In the genomic region with DNA sequence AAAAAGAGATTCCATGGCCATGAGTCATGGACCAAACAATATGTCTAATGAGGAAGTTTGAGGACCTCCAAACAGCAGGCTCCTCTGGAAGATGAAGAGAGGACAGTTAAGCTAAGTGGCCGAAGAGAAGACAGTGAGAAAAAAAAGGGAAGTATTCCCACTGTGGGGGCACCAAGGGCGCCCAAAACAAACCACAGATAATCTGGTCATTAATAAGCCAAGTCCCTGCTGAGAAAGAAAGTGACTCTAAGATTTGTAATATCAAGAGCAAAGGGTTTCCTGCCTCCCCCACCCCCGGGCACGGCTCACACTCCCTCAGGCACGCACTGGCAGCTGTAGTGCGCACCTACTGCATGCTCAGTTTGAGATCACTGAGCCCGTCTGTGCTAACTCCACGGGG, we compare ENCODE assay signal across 42 mouse cellular contexts. TPM values are rescaled to one million over a fixed set of nuclear protein-coding genes. Genes with fewer than 3 reads are reported as not detected.
"Had no signal": no experiment of that assay in that cellular context is flagged by ENCODE, and none has a peak within 500 bp of the region (broad histone marks: within the 10 kb centered on the region; RNA-seq: fewer than 3 reads in every experiment).

No protein-coding gene starts in this region.

- H3K9me3 ChIP-seq: heart, embryonic 10.5 days; heart, embryonic 13.5 days; heart, embryonic 15.5 days; hindbrain, embryonic 10.5 days; hindbrain, embryonic 12.5 days; intestine, embryonic 15.5 days; kidney, embryonic 15.5 days; limb, embryonic 10.5 days; limb, embryonic 12.5 days; liver, embryonic 13.5 days; liver, embryonic 15.5 days had no signal

- H3K9ac ChIP-seq: heart, embryonic 13.5 days; heart, embryonic 15.5 days; hindbrain, embryonic 12.5 days; hindbrain, embryonic 14.5 days; intestine, embryonic 15.5 days; kidney, embryonic 15.5 days; limb, embryonic 12.5 days; liver, embryonic 13.5 days; liver, embryonic 15.5 days had no signal

- H3K4me1 ChIP-seq: heart, embryonic 10.5 days; heart, embryonic 13.5 days; heart, embryonic 15.5 days; hindbrain, embryonic 10.5 days; hindbrain, embryonic 12.5 days; intestine, embryonic 15.5 days; kidney, embryonic 15.5 days; limb, embryonic 10.5 days; limb, embryonic 12.5 days; liver, embryonic 13.5 days; liver, embryonic 15.5 days had no signal

- H3K4me2 ChIP-seq: heart, embryonic 13.5 days; heart, embryonic 15.5 days; hindbrain, embryonic 12.5 days; hindbrain, embryonic 14.5 days; intestine, embryonic 15.5 days; kidney, embryonic 15.5 days; limb, embryonic 12.5 days; liver, embryonic 11.5 days; liver, embryonic 13.5 days; liver, embryonic 15.5 days had no signal

- H3K27ac ChIP-seq: gastrocnemius, adult 2 months; heart, embryonic 10.5 days; heart, embryonic 13.5 days; heart, embryonic 15.5 days; hindbrain, embryonic 10.5 days; hindbrain, embryonic 12.5 days; hindbrain, embryonic 14.5 days; intestine, embryonic 15.5 days; kidney, embryonic 15.5 days; kidney, postnatal 0 days; limb, embryonic 10.5 days; limb, embryonic 12.5 days; liver, embryonic 13.5 days; liver, embryonic 15.5 days had no signal

- H3K4me3 ChIP-seq: gastrocnemius, adult 2 months; heart, embryonic 10.5 days; heart, embryonic 13.5 days; heart, embryonic 15.5 days; hindbrain, embryonic 10.5 days; hindbrain, embryonic 12.5 days; intestine, embryonic 15.5 days; kidney, embryonic 15.5 days; limb, embryonic 10.5 days; limb, embryonic 12.5 days; liver, embryonic 13.5 days; liver, embryonic 15.5 days had no signal

- H3K27me3 ChIP-seq: heart, embryonic 13.5 days; heart, embryonic 15.5 days; hindbrain, embryonic 12.5 days; intestine, embryonic 15.5 days; kidney, embryonic 15.5 days; limb, embryonic 12.5 days; liver, embryonic 13.5 days; liver, embryonic 15.5 days had no signal

- ATAC-seq: hindbrain, embryonic 16.5 days; inflammation-experienced regulatory T-cells, adult 6 months; intestine, embryonic 15.5 days; intestine, postnatal 0 days had no signal

- H3K36me3 ChIP-seq: heart, embryonic 10.5 days; heart, embryonic 13.5 days; heart, embryonic 15.5 days; hindbrain, embryonic 10.5 days; hindbrain, embryonic 12.5 days; intestine, embryonic 15.5 days; kidney, embryonic 15.5 days; limb, embryonic 10.5 days; limb, embryonic 12.5 days; liver, embryonic 13.5 days; liver, embryonic 15.5 days had no signal

- DNase-seq: gastrocnemius, adult 2 months; gastrocnemius, postnatal 10 days; gastrocnemius, postnatal 25 days; heart, postnatal 14 days; heart, postnatal 4 days; kidney, adult 18-20 months; kidney, adult 9 months; kidney, postnatal 14 days; kidney, postnatal 36 days; layer of hippocampus, adult 9-11 months; layer of hippocampus, postnatal 36 days; liver; liver, embryonic 13.5 days had no signal

RNA-seq across cellular contexts. Expression of a gene that starts 7.7 kb away (rescaled TPM):
- total RNA-seq: gastrocnemius, adult 2 months; gastrocnemius, postnatal 10 days; gastrocnemius, postnatal 25 days; gastrocnemius, postnatal 4 days; heart, adult 18-20 months; heart, adult 8-10 months; heart, postnatal 14 days; heart, postnatal 4 days; layer of hippocampus, adult 18-20 months; layer of hippocampus, adult 8-10 months; layer of hippocampus, postnatal 14 days; layer of hippocampus, postnatal 36 days; left cerebral cortex, adult 18-20 months; left cerebral cortex, adult 8-10 months; left cerebral cortex, postnatal 14 days; left cerebral cortex, postnatal 36 days had no signal
- polyA plus RNA-seq: heart, embryonic 10.5 days; heart, embryonic 13.5 days; heart, embryonic 15.5 days; heart, postnatal 0 days; hindbrain, embryonic 10.5 days; hindbrain, embryonic 12.5 days; hindbrain, embryonic 16.5 days; inflammation-experienced regulatory T-cells, adult 6 months; intestine, embryonic 15.5 days; intestine, postnatal 0 days; kidney, embryonic 15.5 days; kidney, postnatal 0 days; large intestine, adult 2 months; limb, embryonic 10.5 days; limb, embryonic 12.5 days; limb, embryonic 14.5 days; liver, embryonic 11.5 days; liver, embryonic 15.5 days had no signal

RNA-seq across cellular contexts. Expression of a gene that starts 13.2 kb away (rescaled TPM):
- total RNA-seq: gastrocnemius, adult 2 months; gastrocnemius, postnatal 10 days; gastrocnemius, postnatal 25 days; gastrocnemius, postnatal 4 days; heart, adult 18-20 months; heart, adult 8-10 months; heart, postnatal 14 days; heart, postnatal 4 days; layer of hippocampus, adult 18-20 months; layer of hippocampus, adult 8-10 months; layer of hippocampus, postnatal 14 days; layer of hippocampus, postnatal 36 days; left cerebral cortex, adult 18-20 months; left cerebral cortex, adult 8-10 months; left cerebral cortex, postnatal 14 days; left cerebral cortex, postnatal 36 days had no signal
- polyA plus RNA-seq: heart, embryonic 10.5 days; heart, embryonic 13.5 days; heart, embryonic 15.5 days; heart, postnatal 0 days; hindbrain, embryonic 10.5 days; hindbrain, embryonic 12.5 days; hindbrain, embryonic 16.5 days; inflammation-experienced regulatory T-cells, adult 6 months; intestine, embryonic 15.5 days; intestine, postnatal 0 days; kidney, embryonic 15.5 days; kidney, postnatal 0 days; large intestine, adult 2 months; limb, embryonic 10.5 days; limb, embryonic 12.5 days; limb, embryonic 14.5 days; liver, embryonic 11.5 days; liver, embryonic 15.5 days had no signal

RNA-seq across cellular contexts. Expression of a gene that starts 18.6 kb away (rescaled TPM):
- total RNA-seq: gastrocnemius, adult 2 months; gastrocnemius, postnatal 10 days; gastrocnemius, postnatal 25 days; gastrocnemius, postnatal 4 days; heart, adult 18-20 months; heart, adult 8-10 months; heart, postnatal 14 days; heart, postnatal 4 days; layer of hippocampus, adult 8-10 months; layer of hippocampus, postnatal 14 days; layer of hippocampus, postnatal 36 days; left cerebral cortex, adult 18-20 months; left cerebral cortex, adult 8-10 months; left cerebral cortex, postnatal 14 days; left cerebral cortex, postnatal 36 days had no signal
- polyA plus RNA-seq: hindbrain, embryonic 12.5 days; hindbrain, embryonic 14.5 days; inflammation-experienced regulatory T-cells, adult 6 months; intestine, embryonic 15.5 days; intestine, postnatal 0 days; limb, embryonic 10.5 days; limb, embryonic 12.5 days; limb, embryonic 14.5 days; liver, embryonic 11.5 days; liver, embryonic 13.5 days; liver, embryonic 15.5 days had no signal

RNA-seq across cellular contexts. Expression of a gene that starts 24.0 kb away (rescaled TPM):
- total RNA-seq: gastrocnemius, adult 2 months; gastrocnemius, postnatal 10 days; gastrocnemius, postnatal 25 days; gastrocnemius, postnatal 4 days; heart, adult 18-20 months; heart, adult 8-10 months; heart, postnatal 14 days; heart, postnatal 4 days; layer of hippocampus, adult 18-20 months; layer of hippocampus, adult 8-10 months; layer of hippocampus, postnatal 14 days; layer of hippocampus, postnatal 36 days; left cerebral cortex, adult 18-20 months; left cerebral cortex, adult 8-10 months; left cerebral cortex, postnatal 14 days; left cerebral cortex, postnatal 36 days had no signal
- polyA plus RNA-seq: heart, embryonic 10.5 days; heart, embryonic 13.5 days; heart, embryonic 15.5 days; heart, postnatal 0 days; hindbrain, embryonic 10.5 days; hindbrain, embryonic 12.5 days; hindbrain, embryonic 14.5 days; hindbrain, embryonic 16.5 days; inflammation-experienced regulatory T-cells, adult 6 months; intestine, embryonic 15.5 days; intestine, postnatal 0 days; kidney, embryonic 15.5 days; kidney, postnatal 0 days; large intestine, adult 2 months; limb, embryonic 10.5 days; limb, embryonic 12.5 days; limb, embryonic 14.5 days; liver, embryonic 11.5 days; liver, embryonic 13.5 days; liver, embryonic 15.5 days had no signal

RNA-seq across cellular contexts. Expression of a gene that starts 24.2 kb away (rescaled TPM):
- total RNA-seq: gastrocnemius, adult 2 months; gastrocnemius, postnatal 10 days; gastrocnemius, postnatal 25 days; gastrocnemius, postnatal 4 days; heart, adult 18-20 months; heart, adult 8-10 months; heart, postnatal 14 days; heart, postnatal 4 days; layer of hippocampus, adult 18-20 months; layer of hippocampus, adult 8-10 months; layer of hippocampus, postnatal 14 days; layer of hippocampus, postnatal 36 days; left cerebral cortex, adult 18-20 months; left cerebral cortex, adult 8-10 months; left cerebral cortex, postnatal 14 days; left cerebral cortex, postnatal 36 days had no signal
- polyA plus RNA-seq: heart, embryonic 10.5 days; heart, embryonic 13.5 days; heart, embryonic 15.5 days; heart, postnatal 0 days; hindbrain, embryonic 10.5 days; hindbrain, embryonic 12.5 days; hindbrain, embryonic 14.5 days; inflammation-experienced regulatory T-cells, adult 6 months; intestine, embryonic 15.5 days; intestine, postnatal 0 days; kidney, embryonic 15.5 days; kidney, postnatal 0 days; large intestine, adult 2 months; limb, embryonic 10.5 days; limb, embryonic 12.5 days; limb, embryonic 14.5 days; liver, embryonic 11.5 days; liver, embryonic 13.5 days; liver, embryonic 15.5 days had no signal
